Mouse (Mus musculus): ENCODE measurements around the gene Grm1. TPM values are rescaled to one million over a fixed set of nuclear protein-coding genes. Genes with fewer than 3 reads are reported as not detected.

Gene Grm1
- polyA plus RNA-seq, 1 experiment, result not detected

DNA sequence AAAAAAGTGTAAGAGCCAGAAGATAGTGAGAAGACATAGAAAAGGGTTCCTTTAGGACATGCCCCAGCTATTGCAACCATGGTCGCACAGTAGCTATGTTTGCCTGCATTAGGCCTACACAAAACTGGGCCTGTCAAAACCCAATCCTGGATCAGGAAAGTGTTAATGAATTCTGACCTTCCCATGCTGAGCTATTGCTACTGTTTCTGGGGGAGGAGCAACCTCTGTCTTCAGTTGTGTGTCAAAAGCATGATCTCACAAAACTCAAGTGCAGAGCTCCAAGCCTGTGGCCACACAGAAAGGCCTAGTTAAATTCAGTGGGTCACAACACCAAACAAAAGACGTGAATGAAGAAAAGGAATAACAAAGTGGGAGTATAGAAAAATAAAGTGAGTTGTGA, 152.5 kb downstream of the Grm1 start:
- TF ChIP-seq CTCF (IDR thresholded peaks at IDR 0.05; ENCODE audit: extremely low read depth, insufficient read length, insufficient replicate concordance, low read depth, low read length) (no peak), POLR2A (IDR thresholded peaks at IDR 0.05; ENCODE audit: low read depth, low read length) (no peak)
- no peaks in the 10 kb centered on the region for H3K4me1 ChIP-seq (ENCODE audit: control insufficient read depth, insufficient read depth, insufficient read length, low read length)
- no peak overlapping the region for H3K27ac ChIP-seq (ENCODE audit: insufficient read depth, low read depth, low read length)
- H3K36me3 ChIP-seq (ENCODE audit: control insufficient read depth, insufficient read depth, low read length), result no peaks in the 10 kb centered on the region
- H3K4me3 ChIP-seq (ENCODE audit: low read depth, low read length), result no peak overlapping the region
- WGBS, result 80% methylated on average over 2 of the region's 2 CpGs
- no peaks in the 10 kb centered on the region for H3K27me3 ChIP-seq (ENCODE audit: control insufficient read depth, insufficient read depth, low read length)

DNA sequence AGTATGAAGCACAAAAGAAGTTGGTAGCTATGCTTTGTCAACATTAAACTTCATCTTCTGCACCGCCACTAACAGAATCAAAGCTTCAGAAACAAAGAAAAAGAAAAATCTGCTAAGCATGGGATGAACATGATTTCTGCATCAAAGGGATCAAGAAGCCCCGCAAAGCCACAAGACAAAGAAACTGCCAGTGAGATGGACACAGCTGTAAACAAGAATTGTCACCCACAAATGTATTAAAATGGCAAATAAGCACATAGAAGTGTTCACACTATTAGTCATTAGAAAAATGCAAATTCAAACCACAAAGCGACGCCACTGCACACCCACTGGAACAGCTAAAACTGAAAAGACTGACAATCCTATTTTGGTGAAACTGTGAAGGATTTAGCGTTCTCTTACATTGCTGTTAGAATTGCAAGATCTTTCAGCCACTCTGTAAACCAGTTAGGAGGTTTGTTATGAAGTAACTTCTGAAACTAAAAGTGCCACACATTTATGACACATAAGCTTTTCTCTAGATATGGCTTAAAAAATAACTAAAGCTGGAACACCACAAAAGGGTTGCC, 153.3 kb downstream of the Grm1 start:
- Histone ChIP-seq H3K4me3 (ENCODE audit: low read depth, low read length) (no peak overlapping the region), H3K27ac (ENCODE audit: insufficient read depth, low read depth, low read length) (no peak overlapping the region), H3K27me3 (ENCODE audit: control insufficient read depth, insufficient read depth, low read length) (no peaks in the 10 kb centered on the region), H3K4me1 (ENCODE audit: control insufficient read depth, insufficient read depth, insufficient read length, low read length) (no peaks in the 10 kb centered on the region), H3K36me3 (ENCODE audit: control insufficient read depth, insufficient read depth, low read length) (no peaks in the 10 kb centered on the region)
- 80% methylated on average over 5 of the region's 5 CpGs for WGBS
- TF ChIP-seq CTCF (IDR thresholded peaks at IDR 0.05; ENCODE audit: extremely low read depth, insufficient read length, insufficient replicate concordance, low read depth, low read length), result no peak
- TF ChIP-seq POLR2A (IDR thresholded peaks at IDR 0.05; ENCODE audit: low read depth, low read length), result no peak

DNA sequence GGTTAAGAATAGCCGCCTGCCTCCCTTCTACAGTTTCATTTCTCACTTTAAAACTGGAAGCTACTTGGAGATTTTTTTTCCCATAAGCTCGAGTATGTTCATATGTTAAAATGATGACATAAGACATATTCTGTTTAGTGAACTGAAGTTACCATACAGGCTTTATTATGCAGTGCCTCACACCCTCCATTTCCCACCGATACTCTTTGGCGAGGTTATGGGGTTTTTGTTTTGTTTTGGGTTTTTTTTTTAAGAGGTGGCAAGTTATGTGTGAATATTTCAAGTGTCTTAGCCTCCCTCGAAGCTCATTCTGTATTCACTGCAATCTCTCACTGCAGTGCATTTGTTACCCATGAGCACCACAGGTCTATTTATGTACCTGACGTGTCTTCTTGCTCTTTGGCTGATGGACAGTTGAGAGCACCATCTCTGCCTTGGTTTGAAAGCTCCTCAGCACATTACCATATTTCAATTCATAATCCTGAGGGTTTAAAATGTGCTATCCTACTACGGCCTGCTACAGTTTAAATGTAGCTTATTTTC, 164.2 kb downstream of the Grm1 start:
- no peaks in the 10 kb centered on the region for H3K27me3 ChIP-seq (ENCODE audit: control insufficient read depth, insufficient read depth, low read length)
- no peak overlapping the region for H3K27ac ChIP-seq (ENCODE audit: insufficient read depth, low read depth, low read length)
- TF ChIP-seq POLR2A (IDR thresholded peaks at IDR 0.05; ENCODE audit: low read depth, low read length) (no peak), CTCF (IDR thresholded peaks at IDR 0.05; ENCODE audit: extremely low read depth, insufficient read length, insufficient replicate concordance, low read depth, low read length) (no peak)
- WGBS, result 75% methylated on average over 7 of the region's 7 CpGs
- H3K4me1 ChIP-seq (ENCODE audit: control insufficient read depth, insufficient read depth, insufficient read length, low read length), result no peaks in the 10 kb centered on the region
- H3K4me3 ChIP-seq (ENCODE audit: low read depth, low read length), result no peak overlapping the region
- H3K36me3 ChIP-seq (ENCODE audit: control insufficient read depth, insufficient read depth, low read length), result no peaks in the 10 kb centered on the region

DNA sequence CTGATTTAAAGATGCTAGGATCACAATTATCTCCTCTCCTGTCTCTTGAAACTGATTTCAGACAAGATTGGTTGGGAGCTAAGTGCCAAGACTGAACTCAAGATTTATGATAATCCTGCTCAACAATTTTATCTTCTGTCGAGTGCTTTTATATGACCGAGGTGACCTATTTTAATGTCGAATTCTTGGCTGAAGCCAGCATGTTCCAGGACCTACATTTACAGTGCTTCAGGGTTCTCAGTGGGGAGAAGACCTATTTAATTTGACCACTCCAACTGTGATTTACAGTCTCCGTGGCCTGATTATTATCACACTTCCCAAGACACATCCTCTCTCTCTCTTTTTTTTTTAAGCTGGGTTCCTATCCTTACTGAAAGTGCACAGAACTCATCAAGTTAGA, 168.5 kb downstream of the Grm1 start:
- Histone ChIP-seq H3K27me3 (ENCODE audit: control insufficient read depth, insufficient read depth, low read length) (no peaks in the 10 kb centered on the region), H3K4me3 (ENCODE audit: low read depth, low read length) (no peak overlapping the region), H3K4me1 (ENCODE audit: control insufficient read depth, insufficient read depth, insufficient read length, low read length) (no peaks in the 10 kb centered on the region), H3K27ac (ENCODE audit: insufficient read depth, low read depth, low read length) (no peak overlapping the region), H3K36me3 (ENCODE audit: control insufficient read depth, insufficient read depth, low read length) (no peaks in the 10 kb centered on the region)
- 83% methylated on average over 4 of the region's 4 CpGs for WGBS
- TF ChIP-seq CTCF (IDR thresholded peaks at IDR 0.05; ENCODE audit: extremely low read depth, insufficient read length, insufficient replicate concordance, low read depth, low read length), result no peak

DNA sequence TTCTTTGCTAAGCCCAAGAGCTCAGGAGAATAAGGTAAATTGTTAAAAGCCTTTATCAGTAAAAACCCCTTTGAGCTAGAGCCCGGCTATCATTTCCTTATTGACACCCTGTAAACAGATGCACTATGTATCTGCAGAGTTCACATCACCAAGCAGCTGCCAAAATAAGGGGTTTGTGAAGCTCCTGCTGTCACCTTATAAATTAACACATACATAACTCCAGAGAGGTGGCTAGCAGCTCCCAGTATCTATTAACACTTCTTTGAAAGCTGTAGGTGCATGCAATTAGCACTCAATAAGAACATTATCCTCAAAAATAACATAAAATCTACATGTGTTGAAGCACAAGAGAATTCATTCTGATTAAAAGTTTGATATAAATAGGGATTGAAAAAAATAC, 191.9 kb downstream of the Grm1 start:
- Histone ChIP-seq H3K4me3 (ENCODE audit: low read depth, low read length) (no peak overlapping the region), H3K27ac (ENCODE audit: insufficient read depth, low read depth, low read length) (no peak overlapping the region), H3K36me3 (ENCODE audit: control insufficient read depth, insufficient read depth, low read length) (no peaks in the 10 kb centered on the region), H3K4me1 (ENCODE audit: control insufficient read depth, insufficient read depth, insufficient read length, low read length) (no peaks in the 10 kb centered on the region), H3K27me3 (ENCODE audit: control insufficient read depth, insufficient read depth, low read length) (no peaks in the 10 kb centered on the region)
- 50% methylated on average over 1 of the region's 1 CpGs for WGBS
- TF ChIP-seq CTCF (IDR thresholded peaks at IDR 0.05; ENCODE audit: extremely low read depth, insufficient read length, insufficient replicate concordance, low read depth, low read length) (no peak), POLR2A (IDR thresholded peaks at IDR 0.05; ENCODE audit: low read depth, low read length) (no peak)

DNA sequence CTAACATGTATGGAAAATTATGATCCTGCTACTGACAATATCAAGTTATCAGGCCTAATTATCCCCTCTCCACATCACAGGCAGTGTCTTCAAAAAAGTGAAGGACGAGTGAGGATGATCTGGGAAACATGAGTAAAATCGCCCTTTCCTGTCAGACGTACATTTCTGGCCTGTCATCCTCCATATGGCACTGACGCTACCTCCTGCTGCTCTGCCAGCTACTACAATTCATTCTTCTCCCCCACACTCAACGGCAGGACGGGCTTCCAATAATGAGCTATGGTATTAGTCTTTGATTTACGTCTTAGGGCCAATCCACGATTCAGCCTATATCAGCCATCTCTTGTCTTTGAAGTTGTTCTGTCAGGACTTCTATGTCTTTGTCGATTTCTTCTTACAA, 193.6 kb downstream of the Grm1 start:
- TF ChIP-seq POLR2A (IDR thresholded peaks at IDR 0.05; ENCODE audit: low read depth, low read length), result no peak
- no peak for TF ChIP-seq CTCF (IDR thresholded peaks at IDR 0.05; ENCODE audit: extremely low read depth, insufficient read length, insufficient replicate concordance, low read depth, low read length)
- H3K27me3 ChIP-seq (ENCODE audit: control insufficient read depth, insufficient read depth, low read length), result no peaks in the 10 kb centered on the region
- no peaks in the 10 kb centered on the region for H3K4me1 ChIP-seq (ENCODE audit: control insufficient read depth, insufficient read depth, insufficient read length, low read length)
- no peak overlapping the region for H3K27ac ChIP-seq (ENCODE audit: insufficient read depth, low read depth, low read length)
- 82% methylated on average over 9 of the region's 9 CpGs for WGBS
- H3K36me3 ChIP-seq (ENCODE audit: control insufficient read depth, insufficient read depth, low read length), result no peaks in the 10 kb centered on the region
- H3K4me3 ChIP-seq (ENCODE audit: low read depth, low read length), result no peak overlapping the region

DNA sequence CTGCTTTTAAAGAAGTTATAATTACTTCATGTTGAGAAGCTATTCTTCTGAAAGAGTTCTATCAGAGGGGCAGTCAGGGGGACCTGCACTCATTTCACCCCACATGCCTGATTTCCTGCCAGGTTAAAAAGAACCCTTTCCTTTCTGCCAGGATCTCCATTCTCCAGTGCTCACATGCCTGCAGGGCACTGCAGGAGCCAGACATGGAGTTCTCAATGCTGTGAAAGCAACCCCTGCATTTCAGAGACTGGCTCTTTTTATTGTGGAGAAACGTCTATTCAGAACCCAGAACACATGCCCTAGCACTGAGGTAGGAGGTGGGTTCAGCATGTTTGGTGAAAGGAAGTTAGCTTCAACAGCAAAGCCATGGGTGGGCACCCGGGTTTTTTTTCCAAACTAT, 197.2 kb downstream of the Grm1 start:
- H3K4me1 ChIP-seq (ENCODE audit: control insufficient read depth, insufficient read depth, insufficient read length, low read length), result no peaks in the 10 kb centered on the region
- WGBS, result 32% methylated on average over 2 of the region's 2 CpGs
- H3K27me3 ChIP-seq (ENCODE audit: control insufficient read depth, insufficient read depth, low read length), result no peaks in the 10 kb centered on the region
- no peaks in the 10 kb centered on the region for H3K36me3 ChIP-seq (ENCODE audit: control insufficient read depth, insufficient read depth, low read length)
- H3K27ac ChIP-seq (ENCODE audit: insufficient read depth, low read depth, low read length), result no peak overlapping the region
- TF ChIP-seq POLR2A (IDR thresholded peaks at IDR 0.05; ENCODE audit: low read depth, low read length) (no peak), CTCF (IDR thresholded peaks at IDR 0.05; ENCODE audit: extremely low read depth, insufficient read length, insufficient replicate concordance, low read depth, low read length) (no peak)
- no peak overlapping the region for H3K4me3 ChIP-seq (ENCODE audit: low read depth, low read length)
